Mouse (Mus musculus): ENCODE measurements at regions not wholly inside any gene's neighbourhood (a gene's known extent, or its start where the extent isn't known, plus 50 kb on each side); places are given as distances from the start of the nearest gene placed in this dataset.
A peak's percentile ranks its signal among the peaks of the same experiment; 100 is the strongest.

DNA sequence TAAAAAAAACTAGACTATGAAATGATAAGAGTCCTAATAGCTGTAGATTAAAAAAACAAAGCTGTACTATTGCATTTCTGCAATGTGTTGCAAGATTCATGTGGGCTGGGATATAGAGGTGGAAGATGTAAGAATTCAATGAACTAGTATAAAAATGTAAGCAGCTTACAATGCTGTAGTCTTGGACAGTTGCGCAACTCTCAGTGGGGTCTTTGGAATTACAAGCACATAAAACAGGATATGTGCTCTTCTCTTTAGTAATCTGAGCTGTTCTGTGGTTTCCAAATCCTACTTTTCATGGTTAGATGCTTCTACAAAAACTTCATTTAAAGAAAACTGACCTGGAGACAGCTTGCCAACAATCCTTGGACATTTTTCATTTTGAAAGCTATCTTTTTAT, 609.3 kb downstream of the Adgrl2 start:
- H3K27ac ChIP-seq: no peak overlapping the region
- no peak for ATAC-seq (ENCODE audit: insufficient number of reproducible peaks, insufficient read depth, low FRiP score, low TSS enrichment, low read depth)
- no peak overlapping the region for H3K9ac ChIP-seq
- H3K36me3 ChIP-seq: no peaks in the 10 kb centered on the region
- no peak overlapping the region for H3K4me2 ChIP-seq
- H3K4me1 ChIP-seq: no peaks in the 10 kb centered on the region
- WGBS: 69% methylated on average over 1 of the region's 1 CpGs
- H3K27me3 ChIP-seq: no peaks in the 10 kb centered on the region
- H3K9me3 ChIP-seq: no peaks in the 10 kb centered on the region
- H3K4me3 ChIP-seq: no peak overlapping the region

DNA sequence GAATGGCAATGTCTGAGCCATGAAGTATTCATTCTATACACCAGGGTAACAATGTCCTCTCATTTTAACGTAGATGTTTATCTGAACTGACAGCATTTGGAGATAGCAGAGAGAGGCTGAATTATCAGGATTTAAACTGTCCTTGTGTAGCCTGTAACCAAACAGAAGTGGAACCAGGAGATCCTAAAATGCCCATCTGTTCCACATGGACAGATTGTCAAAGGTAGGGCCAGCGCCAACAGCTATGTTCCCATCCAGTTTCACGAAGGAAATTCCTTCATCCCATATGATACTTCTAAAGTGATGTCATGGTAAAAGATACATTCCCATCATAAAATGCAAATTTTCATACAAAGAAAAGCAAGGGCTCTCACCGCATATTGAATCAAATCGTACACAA, 627.0 kb downstream of the Adgrl2 start:
- whole genome bisulfite sequencing: 87% methylated on average over 5 of the region's 5 CpGs
- no peaks in the 10 kb centered on the region for H3K36me3 ChIP-seq

DNA sequence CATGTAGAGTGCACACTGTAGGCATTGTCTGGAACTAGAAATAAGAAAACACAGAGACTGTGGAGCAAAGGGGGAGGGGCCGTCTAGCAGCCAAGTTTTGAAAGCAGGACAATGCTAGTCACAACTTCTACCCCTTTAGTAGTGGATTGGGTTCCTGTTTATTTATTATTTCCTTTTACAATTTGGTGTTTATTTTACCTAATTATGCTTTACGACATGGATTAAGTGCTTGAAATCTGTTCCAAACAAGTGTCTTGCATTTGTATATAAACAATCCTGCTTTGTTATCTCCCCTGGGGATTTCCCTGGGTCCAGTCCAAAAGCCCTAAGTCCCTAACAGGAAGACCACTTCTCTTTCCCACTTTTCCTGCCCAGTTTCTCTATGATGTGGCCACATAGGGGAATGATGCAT, 627.9 kb downstream of the Adgrl2 start:
- no peak overlapping the region for H3K4me3 ChIP-seq
- H3K36me3 ChIP-seq: no peaks in the 10 kb centered on the region
- H3K27ac ChIP-seq: no peak overlapping the region
- 30% methylated on average over 2 of the region's 2 CpGs for WGBS
- no peaks in the 10 kb centered on the region for H3K9me3 ChIP-seq
- no peak overlapping the region for H3K9ac ChIP-seq
- no peaks in the 10 kb centered on the region for H3K4me1 ChIP-seq
- ATAC-seq (ENCODE audit: insufficient number of reproducible peaks, insufficient read depth, low FRiP score, low TSS enrichment, low read depth): no peak
- no peak overlapping the region for H3K4me2 ChIP-seq
- no peaks in the 10 kb centered on the region for H3K27me3 ChIP-seq

More for the DNA sequence above, 627.0 kb downstream of the Adgrl2 start:
- Histone ChIP-seq H3K4me3 (no peak overlapping the region), H3K27ac (no peak overlapping the region), H3K9ac (no peak overlapping the region), H3K27me3 (no peaks in the 10 kb centered on the region), H3K9me3 (no peaks in the 10 kb centered on the region), H3K4me1 (no peaks in the 10 kb centered on the region), H3K4me2 (no peak overlapping the region)
- no peak for ATAC-seq (ENCODE audit: insufficient number of reproducible peaks, insufficient read depth, low FRiP score, low TSS enrichment, low read depth)

DNA sequence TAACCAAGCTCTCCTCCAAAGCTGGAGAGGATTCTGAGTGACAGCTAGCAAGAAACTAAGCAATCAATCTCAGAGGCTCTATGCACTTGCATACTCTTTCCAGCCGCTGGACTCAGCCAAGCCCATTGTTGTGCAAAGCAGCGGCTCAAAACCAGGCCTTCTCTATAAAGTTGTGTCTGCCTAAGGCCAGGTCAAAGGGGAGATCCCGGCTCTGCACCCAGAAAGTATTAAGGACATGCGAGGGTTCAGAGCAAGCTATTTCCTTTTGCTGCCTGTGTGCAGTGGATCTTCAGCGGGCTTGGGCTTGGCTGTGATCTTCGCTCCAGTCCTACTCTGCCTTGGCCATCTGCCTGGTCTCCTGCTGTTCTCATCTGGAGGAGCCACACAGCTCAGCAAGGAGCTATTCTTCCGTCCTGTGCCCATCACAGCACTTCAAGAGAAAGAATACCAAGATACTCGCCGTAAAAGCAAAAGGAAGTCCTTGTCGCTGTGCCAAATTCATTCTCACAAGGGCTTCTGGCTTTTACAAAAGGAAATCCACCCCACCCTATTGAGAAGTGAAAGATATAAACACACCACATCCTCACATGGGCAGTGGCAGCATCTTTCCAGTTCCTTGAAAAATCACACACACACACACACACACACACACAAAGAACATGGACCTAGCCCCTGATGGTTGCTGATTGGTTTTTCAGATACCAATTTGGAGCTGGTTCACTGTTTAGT, 646.6 kb downstream of the Adgrl2 start:
- no peak overlapping the region for H3K9ac ChIP-seq
- no peak for ATAC-seq (ENCODE audit: insufficient number of reproducible peaks, insufficient read depth, low FRiP score, low TSS enrichment, low read depth)
- no peak overlapping the region for H3K4me2 ChIP-seq
- peaks cover 11% of the 10 kb centered on the region for H3K4me1 ChIP-seq
- H3K36me3 ChIP-seq: no peaks in the 10 kb centered on the region
- H3K27ac ChIP-seq: peak overlapping the region; percentile 33
- 16% methylated on average over 10 of the region's 10 CpGs for WGBS
- H3K27me3 ChIP-seq: no peaks in the 10 kb centered on the region
- no peak overlapping the region for H3K4me3 ChIP-seq
- no peaks in the 10 kb centered on the region for H3K9me3 ChIP-seq

DNA sequence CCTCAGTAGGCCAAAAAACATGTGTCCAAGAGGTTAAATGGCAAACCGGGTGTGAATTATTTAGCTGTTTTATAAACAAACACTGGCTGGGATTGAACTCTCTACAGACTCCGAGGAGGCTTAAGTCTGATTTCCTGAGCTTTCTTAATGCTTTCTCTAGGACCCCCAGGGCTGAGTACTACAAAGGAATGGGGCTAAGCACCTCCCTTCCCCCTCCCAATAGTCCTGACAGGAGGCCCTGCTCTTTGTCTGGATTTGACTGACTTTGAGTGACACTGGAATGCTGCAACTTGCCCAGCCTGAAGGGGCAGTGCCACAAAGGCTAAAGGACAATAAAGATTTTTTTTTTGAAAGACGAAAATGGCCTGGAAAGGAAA, 647.1 kb downstream of the Adgrl2 start:
- no peak for ATAC-seq (ENCODE audit: insufficient number of reproducible peaks, insufficient read depth, low FRiP score, low TSS enrichment, low read depth)
- Histone ChIP-seq H3K9ac (no peak overlapping the region), H3K27ac (peak overlapping the region; percentile 33; the same call in 1 of the 2 replicates)

DNA sequence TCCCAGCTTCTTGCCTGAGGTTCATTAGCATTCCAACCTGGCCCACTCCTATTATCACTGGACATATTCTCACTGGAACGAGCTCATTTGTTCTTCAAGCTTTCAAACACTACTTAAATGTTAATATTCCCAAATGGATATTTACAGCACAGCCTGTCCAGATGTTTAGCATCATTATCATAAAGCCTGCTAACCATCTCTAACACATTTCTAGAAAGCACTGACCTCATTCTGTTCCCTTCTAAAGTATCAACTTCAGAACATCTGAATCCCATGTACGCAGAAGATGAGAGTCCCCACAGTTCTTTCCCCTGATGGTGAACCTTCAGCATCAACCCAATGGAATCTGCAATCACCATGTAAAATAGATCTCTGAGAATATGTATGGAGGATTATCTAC, 651.1 kb downstream of the Adgrl2 start:
- Histone ChIP-seq H3K4me3 (no peak overlapping the region), H3K27ac (no peak overlapping the region), H3K9ac (no peak overlapping the region), H3K27me3 (no peaks in the 10 kb centered on the region), H3K4me2 (no peak overlapping the region), H3K4me1 (peaks cover 26% of the 10 kb centered on the region), H3K36me3 (no peaks in the 10 kb centered on the region), H3K9me3 (no peaks in the 10 kb centered on the region)
- no peak for ATAC-seq (ENCODE audit: insufficient number of reproducible peaks, insufficient read depth, low FRiP score, low TSS enrichment, low read depth)
- WGBS: 81% methylated on average over 2 of the region's 2 CpGs

More for the DNA sequence above, 647.1 kb downstream of the Adgrl2 start:
- WGBS: 4% methylated on average over 3 of the region's 3 CpGs
- Histone ChIP-seq H3K9me3 (no peaks in the 10 kb centered on the region), H3K4me3 (no peak overlapping the region), H3K4me1 (peaks cover 11% of the 10 kb centered on the region), H3K27me3 (no peaks in the 10 kb centered on the region), H3K36me3 (no peaks in the 10 kb centered on the region), H3K4me2 (no peak overlapping the region)

DNA sequence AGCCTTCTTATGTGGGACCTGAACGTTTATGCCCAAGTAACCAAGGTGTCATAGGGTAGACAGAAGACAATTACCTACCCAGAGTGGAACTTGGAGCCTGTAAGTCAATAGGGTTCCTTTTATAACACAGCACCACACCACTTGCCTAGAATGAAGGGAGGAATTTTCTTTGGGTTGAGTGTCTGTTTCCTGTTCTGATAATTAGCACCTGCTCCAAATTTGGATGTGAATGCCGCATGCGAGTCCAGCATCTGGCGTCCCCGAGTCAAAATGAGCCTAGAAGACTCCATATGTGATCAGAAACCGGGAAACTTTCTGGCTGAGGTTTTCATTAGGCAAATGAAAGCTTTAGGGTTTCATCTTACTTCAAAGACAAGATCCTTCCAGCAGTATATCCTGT, 653.7 kb downstream of the Adgrl2 start:
- Histone ChIP-seq H3K27me3 (no peaks in the 10 kb centered on the region), H3K27ac (peak overlapping the region; percentile 75; the same call in 1 of the 2 replicates), H3K36me3 (no peaks in the 10 kb centered on the region), H3K4me3 (no peak overlapping the region), H3K4me2 (peak overlapping the region; percentile 51), H3K9ac (no peak overlapping the region), H3K4me1 (peaks cover 15% of the 10 kb centered on the region), H3K9me3 (no peaks in the 10 kb centered on the region)
- ATAC-seq (ENCODE audit: insufficient number of reproducible peaks, insufficient read depth, low FRiP score, low TSS enrichment, low read depth): no peak; the same call in 1 of the 2 replicates
- 17% methylated on average over 6 of the region's 6 CpGs for WGBS

DNA sequence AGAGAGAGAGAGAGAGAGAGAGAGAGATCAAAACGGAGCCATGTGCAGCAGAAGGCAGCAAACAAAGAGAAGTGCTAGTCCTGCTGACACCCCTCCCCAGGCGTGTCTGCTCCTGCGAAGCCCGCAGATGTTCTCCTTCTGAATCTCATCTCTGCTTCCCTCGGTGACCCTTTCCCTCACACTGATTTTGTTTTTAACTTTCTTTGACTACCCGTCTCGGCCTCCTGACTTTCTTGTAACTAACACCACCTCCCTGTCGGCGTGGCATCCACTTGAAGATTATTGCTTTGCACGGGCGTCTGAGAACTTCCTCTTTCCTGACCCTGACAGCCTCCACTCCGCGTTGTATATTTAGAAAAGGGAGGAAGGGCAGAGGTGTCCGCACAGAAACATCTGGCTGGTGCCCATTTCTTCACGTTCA, 654.3 kb downstream of the Adgrl2 start:
- Histone ChIP-seq H3K4me1 (peaks cover 15% of the 10 kb centered on the region), H3K4me3 (peak overlapping the region; percentile 6; the same call in 1 of the 2 replicates), H3K27me3 (no peaks in the 10 kb centered on the region), H3K36me3 (no peaks in the 10 kb centered on the region), H3K4me2 (peak overlapping the region; percentile 51), H3K9me3 (no peaks in the 10 kb centered on the region), H3K27ac (peak overlapping the region; percentile 75), H3K9ac (no peak overlapping the region)
- ATAC-seq (ENCODE audit: insufficient number of reproducible peaks, insufficient read depth, low FRiP score, low TSS enrichment, low read depth): no peak
- WGBS: 9% methylated on average over 15 of the region's 15 CpGs

DNA sequence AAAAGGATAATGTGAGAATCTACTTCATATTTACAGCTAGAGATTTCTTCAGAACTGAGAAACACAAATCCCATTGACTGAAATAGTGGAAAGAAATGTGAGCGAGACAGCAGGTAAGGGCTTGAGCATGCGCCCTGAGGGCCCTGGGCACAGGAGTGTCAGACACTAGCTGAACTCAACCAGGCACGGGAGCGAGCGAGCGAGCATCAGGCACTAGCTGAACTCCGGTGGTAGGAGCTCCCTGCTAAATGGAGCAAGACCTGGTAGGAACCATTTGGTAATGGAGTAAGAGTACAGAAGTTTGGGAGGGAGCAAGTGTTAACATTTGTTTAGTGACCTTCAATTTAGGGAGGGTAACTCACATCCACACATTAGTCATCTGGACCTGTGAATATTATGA, 654.7 kb downstream of the Adgrl2 start:
- ATAC-seq (ENCODE audit: insufficient number of reproducible peaks, insufficient read depth, low FRiP score, low TSS enrichment, low read depth): no peak
- H3K9ac ChIP-seq: no peak overlapping the region
- peak overlapping the region; percentile 51 for H3K4me2 ChIP-seq
- H3K36me3 ChIP-seq: no peaks in the 10 kb centered on the region
- H3K27ac ChIP-seq: peak overlapping the region; percentile 75; the same call in 1 of the 2 replicates
- WGBS: 37% methylated on average over 7 of the region's 7 CpGs
- peaks cover 15% of the 10 kb centered on the region for H3K4me1 ChIP-seq
- no peak overlapping the region for H3K4me3 ChIP-seq
- no peaks in the 10 kb centered on the region for H3K9me3 ChIP-seq
- H3K27me3 ChIP-seq: no peaks in the 10 kb centered on the region

DNA sequence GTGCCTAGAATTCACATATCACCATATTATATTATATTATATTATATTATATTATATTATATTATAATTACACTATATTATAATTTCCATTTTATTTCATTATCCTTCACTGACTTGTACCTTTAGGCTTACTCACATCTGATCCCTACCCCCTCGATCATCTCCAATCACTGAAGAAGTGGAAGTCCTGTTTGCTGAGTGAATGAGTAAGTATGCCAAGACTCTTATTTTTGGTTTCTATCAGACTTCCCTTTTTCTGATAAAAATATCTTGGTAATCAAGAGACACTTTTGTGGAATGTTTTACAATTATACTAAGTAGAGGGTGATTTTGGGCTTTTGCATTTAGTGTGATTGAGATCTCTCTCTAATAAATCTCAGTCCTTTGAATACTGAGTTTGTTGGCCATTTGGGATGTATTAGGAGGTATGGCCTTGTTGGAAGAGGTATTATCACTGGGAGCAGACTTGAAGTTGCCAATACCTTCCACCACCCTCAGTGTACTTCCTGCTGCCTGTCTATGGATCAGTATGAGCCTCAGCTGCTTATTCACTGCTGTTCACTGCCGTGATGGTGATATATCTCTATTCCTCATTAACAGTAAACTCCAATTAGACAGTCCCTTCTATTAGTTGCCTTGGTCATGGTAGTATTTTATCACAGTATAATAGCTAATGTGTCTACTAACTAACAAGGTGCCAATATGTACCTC, 665.3 kb downstream of the Adgrl2 start:
- H3K9me3 ChIP-seq: no peaks in the 10 kb centered on the region
- no peaks in the 10 kb centered on the region for H3K36me3 ChIP-seq
- H3K27ac ChIP-seq: no peak overlapping the region
- no peak overlapping the region for H3K4me2 ChIP-seq
- H3K9ac ChIP-seq: no peak overlapping the region
- no peak for ATAC-seq (ENCODE audit: insufficient number of reproducible peaks, insufficient read depth, low FRiP score, low TSS enrichment, low read depth)
- 90% methylated on average over 2 of the region's 2 CpGs for WGBS
- no peak overlapping the region for H3K4me3 ChIP-seq
- H3K4me1 ChIP-seq: no peaks in the 10 kb centered on the region
- H3K27me3 ChIP-seq: no peaks in the 10 kb centered on the region

DNA sequence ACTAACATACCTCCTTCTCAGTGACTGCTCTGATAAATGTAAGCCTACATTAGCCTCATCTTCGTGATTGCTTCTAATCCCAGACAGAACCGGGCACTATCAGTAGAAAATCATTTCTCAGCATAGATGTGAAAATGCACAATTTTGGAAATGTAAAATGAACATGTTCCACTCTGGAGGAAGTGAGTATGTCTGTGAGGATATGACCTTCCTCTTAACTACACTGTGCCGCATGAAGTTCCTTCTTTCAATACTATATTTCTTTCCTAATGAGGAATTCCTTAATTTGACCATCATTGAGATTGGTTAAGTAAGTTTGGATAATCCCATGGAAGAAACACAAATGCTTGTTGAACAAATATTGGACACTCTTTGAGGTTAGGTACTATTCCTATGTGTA, 668.5 kb downstream of the Adgrl2 start:
- Histone ChIP-seq H3K27ac (no peak overlapping the region), H3K36me3 (no peaks in the 10 kb centered on the region), H3K4me3 (no peak overlapping the region), H3K9me3 (no peaks in the 10 kb centered on the region), H3K27me3 (no peaks in the 10 kb centered on the region), H3K9ac (no peak overlapping the region), H3K4me2 (no peak overlapping the region), H3K4me1 (no peaks in the 10 kb centered on the region)
- ATAC-seq (ENCODE audit: insufficient number of reproducible peaks, insufficient read depth, low FRiP score, low TSS enrichment, low read depth): no peak
- 89% methylated on average over 3 of the region's 3 CpGs for WGBS

DNA sequence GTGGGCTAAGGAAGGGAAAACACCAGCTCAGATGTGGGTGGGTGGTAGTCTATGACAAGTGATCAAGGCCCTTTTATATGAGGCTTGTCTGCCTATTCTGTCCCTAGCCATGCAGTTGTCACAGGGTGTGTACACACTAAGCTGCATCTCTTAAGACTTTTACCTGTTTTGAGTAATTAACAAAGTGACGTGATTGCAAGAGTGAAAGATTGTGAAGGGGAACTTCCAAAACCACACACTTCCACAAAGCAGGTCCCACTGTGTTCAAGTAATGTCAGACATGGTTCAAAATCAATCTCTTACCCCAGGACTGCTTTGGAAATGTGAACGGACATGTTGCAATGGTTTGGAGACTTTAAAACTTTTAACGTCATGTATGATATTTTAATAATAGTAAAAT, 674.2 kb downstream of the Adgrl2 start:
- no peak overlapping the region for H3K4me3 ChIP-seq
- no peak overlapping the region for H3K27ac ChIP-seq
- no peaks in the 10 kb centered on the region for H3K9me3 ChIP-seq
- no peak overlapping the region for H3K9ac ChIP-seq
- ATAC-seq (ENCODE audit: insufficient number of reproducible peaks, insufficient read depth, low FRiP score, low TSS enrichment, low read depth): no peak
- no peaks in the 10 kb centered on the region for H3K36me3 ChIP-seq
- no peaks in the 10 kb centered on the region for H3K27me3 ChIP-seq
- H3K4me1 ChIP-seq: no peaks in the 10 kb centered on the region
- 95% methylated on average over 3 of the region's 3 CpGs for WGBS
- H3K4me2 ChIP-seq: no peak overlapping the region
